Mouse (Mus musculus) hindbrain, embryonic 11.5 days (tissue): ENCODE measurements around the gene Irf2bp2. TPM values are rescaled to one million over a fixed set of nuclear protein-coding genes. Genes with fewer than 3 reads are reported as not detected.

Source experiments
- ATAC-seq: fragments of 200-750 bp; cut with Nextera tagmentation; 2 replicates; pipeline ENCODE4 v1.8.0; 2017; ENCODE audit warnings: mild to moderate bottlenecking, moderate TSS enrichment, moderate library complexity; ENCODE audit not compliant: low FRiP score
- DNase-seq: peaks from one replicate; pipeline ENCODE4 v3.0.0-alpha.2; 2015; ENCODE audit warnings: low spot score
- H3K27ac ChIP-seq: fragments of 300-500 bp; sonication (generic); 2 replicates; pipeline ENCODE4 v1.5.1; 2014; ENCODE audit warnings: mild to moderate bottlenecking, low read depth, low read length
- H3K27me3 ChIP-seq: fragments of 300-500 bp; sonication (generic); 2 replicates; pipeline ENCODE4 v1.6.1; 2014; ENCODE audit warnings: mild to moderate bottlenecking, low read length, moderate library complexity, mixed read lengths; ENCODE audit not compliant: control insufficient read depth, insufficient read depth
- H3K36me3 ChIP-seq: fragments of 300-500 bp; sonication (generic); 2 replicates; pipeline ENCODE4 v1.6.1; 2014; ENCODE audit warnings: mild to moderate bottlenecking, low read length, moderate library complexity, mixed read lengths; ENCODE audit not compliant: control insufficient read depth, insufficient read depth
- H3K4me1 ChIP-seq: fragments of 300-500 bp; sonication (generic); replicated peaks from 2 replicates; pipeline ENCODE4 v1.6.1; 2014; ENCODE audit warnings: low read length, mixed read lengths; ENCODE audit not compliant: control insufficient read depth, insufficient read depth
- H3K4me2 ChIP-seq: fragments of 300-500 bp; sonication (generic); replicated peaks from 2 replicates; pipeline ENCODE4 v1.6.1; 2014; ENCODE audit warnings: mild to moderate bottlenecking, low read depth, low read length
- H3K4me3 ChIP-seq: fragments of 300-500 bp; sonication (generic); 2 replicates; pipeline ENCODE4 v1.5.1; 2014; ENCODE audit warnings: low read depth, low read length
- H3K9ac ChIP-seq: fragments of 300-500 bp; sonication (generic); 2 replicates; pipeline ENCODE4 v1.6.1; 2014; ENCODE audit warnings: low read depth, low read length
- H3K9me3 ChIP-seq: fragments of 300-500 bp; sonication (generic); 2 replicates; pipeline ENCODE4 v1.6.1; 2016; ENCODE audit warnings: low read length; ENCODE audit not compliant: control insufficient read depth
- WGBS: fragments of 180-500 bp; shearing (Covaris S2); extraction: QIAGEN DNeasy Blood & Tissue Kit; methylation state at CpG from one replicate; pipeline ENCODE4 v1.1.7; 2014; 5-methylcytosine and 5-hydroxymethylcytosine counted together
- polyA plus RNA-seq: library from polyadenylated mRNA; unstranded; fragments of >200 nt; fragmentation: Nextera tagmentation; extraction: Ambion mirVana; gene quantifications from 2 replicates; pipeline ENCODE4 v1.2.1, GENCODE M21; 2014

The Irf2bp2 gene
- polyA plus RNA-seq, 1 experiment from 2014 or later = 5.5 TPM

GRCm38 (mm10) chr8:126591821-126592268 lies 1.9 kb downstream of the Irf2bp2 start:
- 1% methylated on average over 9 of the region's 9 CpGs for WGBS
- H3K9ac ChIP-seq = peak overlapping the region; percentile 98
- H3K27me3 ChIP-seq = no peaks in the 10 kb centered on the region
- ATAC-seq (no peak), DNase-seq (peak; percentile 49)
- peaks cover 21% of the 10 kb centered on the region for H3K4me1 ChIP-seq
- H3K27ac ChIP-seq = peak overlapping the region; percentile 97
- H3K9me3 ChIP-seq = no peaks in the 10 kb centered on the region
- peak overlapping the region; percentile 98 for H3K4me3 ChIP-seq
- H3K36me3 ChIP-seq = no peaks in the 10 kb centered on the region
- peak overlapping the region; percentile 91 for H3K4me2 ChIP-seq

GRCm38 (mm10) chr8:126591141-126591820 lies 2.5 kb downstream of the Irf2bp2 start:
- H3K9ac ChIP-seq = peak overlapping the region; percentile 98
- peaks cover 17% of the 10 kb centered on the region for H3K4me1 ChIP-seq

GRCm38 (mm10) chr8:126590599-126590998 lies 3.2 kb downstream of the Irf2bp2 start:
- peak overlapping the region; percentile 52 for H3K9ac ChIP-seq
- H3K4me1 ChIP-seq = peaks cover 14% of the 10 kb centered on the region
- 31% methylated on average over 4 of the region's 4 CpGs for WGBS
- H3K4me3 ChIP-seq = peak overlapping the region; percentile 98
- no peaks in the 10 kb centered on the region for H3K27me3 ChIP-seq
- no peaks in the 10 kb centered on the region for H3K36me3 ChIP-seq
- no peak for ATAC-seq
- H3K27ac ChIP-seq = no peak overlapping the region
- no peak for DNase-seq
- H3K4me2 ChIP-seq = peak overlapping the region; percentile 91
- no peaks in the 10 kb centered on the region for H3K9me3 ChIP-seq

More at GRCm38 (mm10) chr8:126591141-126591820, 2.5 kb downstream of the Irf2bp2 start:
- H3K27me3 ChIP-seq = no peaks in the 10 kb centered on the region
- no peaks in the 10 kb centered on the region for H3K36me3 ChIP-seq
- H3K9me3 ChIP-seq = no peaks in the 10 kb centered on the region
- peak; percentile 61 for DNase-seq
- peak overlapping the region; percentile 91 for H3K4me2 ChIP-seq
- peak overlapping the region; percentile 97 for H3K27ac ChIP-seq
- ATAC-seq = no peak
- H3K4me3 ChIP-seq = peak overlapping the region; percentile 98
- WGBS = 2% methylated on average over 20 of the region's 20 CpGs

GRCm38 (mm10) chr8:126590024-126590529 lies 3.7 kb downstream of the Irf2bp2 start:
- Histone ChIP-seq H3K4me3 (peak overlapping the region; percentile 40), H3K9ac (peak overlapping the region; percentile 52), H3K27ac (no peak overlapping the region; the same call in 1 of the 2 replicates), H3K9me3 (no peaks in the 10 kb centered on the region), H3K4me1 (peaks cover 9% of the 10 kb centered on the region; the same call in 1 of the 2 replicates), H3K27me3 (no peaks in the 10 kb centered on the region), H3K36me3 (no peaks in the 10 kb centered on the region), H3K4me2 (peak overlapping the region; percentile 91)
- 28% methylated on average over 14 of the region's 14 CpGs for WGBS
- ATAC-seq = no peak
- peak; percentile 35 for DNase-seq

GRCm38 (mm10) chr8:126589507-126590023 lies 4.2 kb downstream of the Irf2bp2 start:
- H3K9ac ChIP-seq = peak overlapping the region; percentile 52; the same call in 1 of the 2 replicates
- H3K4me3 ChIP-seq = peak overlapping the region; percentile 40
- H3K27ac ChIP-seq = no peak overlapping the region
- H3K4me2 ChIP-seq = peak overlapping the region; percentile 91
- ATAC-seq (no peak), DNase-seq (no peak)
- H3K4me1 ChIP-seq = peaks cover 8% of the 10 kb centered on the region; the same call in 1 of the 2 replicates
- no peaks in the 10 kb centered on the region for H3K27me3 ChIP-seq
- 30% methylated on average over 1 of the region's 1 CpGs for WGBS
- H3K9me3 ChIP-seq = no peaks in the 10 kb centered on the region
- H3K36me3 ChIP-seq = no peaks in the 10 kb centered on the region

- H3K4me2 ChIP-seq = peak overlapping the region; percentile 39
- ATAC-seq = no peak
- 32% methylated on average over 11 of the region's 11 CpGs for WGBS
- no peaks in the 10 kb centered on the region for H3K36me3 ChIP-seq
- H3K4me3 ChIP-seq = peak overlapping the region; percentile 26
- H3K27me3 ChIP-seq = no peaks in the 10 kb centered on the region
- no peak overlapping the region for H3K27ac ChIP-seq
- no peaks in the 10 kb centered on the region for H3K9me3 ChIP-seq
- 0 out of 2 replicates have a peak overlapping the region, but pooled peaks have one; percentile 15 for H3K9ac ChIP-seq
- DNase-seq = no peak
- peaks cover 9% of the 10 kb centered on the region; the same call in 1 of the 2 replicates for H3K4me1 ChIP-seq
Observed at GRCm38 (mm10) chr8:126588636-126589506, 4.9 kb downstream of the Irf2bp2 start.

GRCm38 (mm10) chr8:126587836-126588503 lies 5.8 kb downstream of the Irf2bp2 start:
- no peak overlapping the region for H3K9ac ChIP-seq
- H3K36me3 ChIP-seq = no peaks in the 10 kb centered on the region
- DNase-seq (peak; percentile 26), ATAC-seq (no peak)
- H3K9me3 ChIP-seq = no peaks in the 10 kb centered on the region
- H3K4me1 ChIP-seq = peaks cover 9% of the 10 kb centered on the region; the same call in 1 of the 2 replicates
- no peak overlapping the region for H3K27ac ChIP-seq
- 70% methylated on average over 10 of the region's 10 CpGs for WGBS
- 0 out of 2 replicates have a peak overlapping the region, but pooled peaks have one; percentile 8 for H3K4me3 ChIP-seq
- no peak overlapping the region for H3K4me2 ChIP-seq
- H3K27me3 ChIP-seq = no peaks in the 10 kb centered on the region
